Mouse (Mus musculus): ENCODE results near the gene Slc35f1. TPM values are rescaled to one million over a fixed set of nuclear protein-coding genes. Genes with fewer than 3 reads are reported as not detected.

Gene Slc35f1
- 1.3 and 1.5 TPM in 2 replicates for total RNA-seq (2021)
- long read RNA-seq, experiment 1: 0 reads
- long read RNA-seq, experiment 2: 0 reads

GRCm38 (mm10) chr10:52690334-52690991 lies at the start of gene Slc35f1:
TSS of gene Slc35f1 (plus strand) at chr10:52690533.
- DNase-seq: peak; percentile 82

- no peak for DNase-seq
Measured at GRCm38 (mm10) chr10:52671234-52671633, 19.1 kb upstream of the Slc35f1 start.

- DNase-seq: peak; percentile 8
Measured at GRCm38 (mm10) chr10:52690992-52691731, 829 bp downstream of the Slc35f1 start.

- no peak for DNase-seq
Measured at GRCm38 (mm10) chr10:52703688-52704087, 13.4 kb downstream of the Slc35f1 start.

- DNase-seq: peak; percentile 26
Measured at GRCm38 (mm10) chr10:52704101-52705051, 14.0 kb downstream of the Slc35f1 start.

- no peak for DNase-seq
Measured at GRCm38 (mm10) chr10:52709482-52709881, 19.1 kb downstream of the Slc35f1 start.

GRCm38 (mm10) chr10:52712166-52712565 lies 21.8 kb downstream of the Slc35f1 start:
- no peak for DNase-seq

GRCm38 (mm10) chr10:52714557-52714956 lies 24.2 kb downstream of the Slc35f1 start:
- no peak for DNase-seq

- no peak for DNase-seq
Measured at GRCm38 (mm10) chr10:52715146-52715545, 24.8 kb downstream of the Slc35f1 start.

- DNase-seq: no peak
Measured at GRCm38 (mm10) chr10:52718199-52718917, 28.0 kb downstream of the Slc35f1 start.

- DNase-seq: no peak
Measured at GRCm38 (mm10) chr10:52726674-52727073, 36.3 kb downstream of the Slc35f1 start.

GRCm38 (mm10) chr10:52742671-52743379 lies 52.5 kb downstream of the Slc35f1 start:
- peak; percentile 5 for DNase-seq

- DNase-seq: no peak
Measured at GRCm38 (mm10) chr10:52743831-52744230, 53.5 kb downstream of the Slc35f1 start.

- no peak for DNase-seq
Measured at GRCm38 (mm10) chr10:52748028-52748597, 57.8 kb downstream of the Slc35f1 start.

GRCm38 (mm10) chr10:52755949-52756679 lies 65.8 kb downstream of the Slc35f1 start:
- no peak for DNase-seq

- no peak for DNase-seq
Measured at GRCm38 (mm10) chr10:52757496-52758260, 67.3 kb downstream of the Slc35f1 start.

GRCm38 (mm10) chr10:52758589-52758988 lies 68.3 kb downstream of the Slc35f1 start:
- DNase-seq: peak; percentile 5

GRCm38 (mm10) chr10:52760527-52760926 lies 70.2 kb downstream of the Slc35f1 start:
- DNase-seq: no peak

GRCm38 (mm10) chr10:52779926-52780485 lies 89.7 kb downstream of the Slc35f1 start:
- no peak for DNase-seq
